Mouse (Mus musculus): ENCODE measurements around the gene Ciao2a.

Gene Ciao2a

DNA sequence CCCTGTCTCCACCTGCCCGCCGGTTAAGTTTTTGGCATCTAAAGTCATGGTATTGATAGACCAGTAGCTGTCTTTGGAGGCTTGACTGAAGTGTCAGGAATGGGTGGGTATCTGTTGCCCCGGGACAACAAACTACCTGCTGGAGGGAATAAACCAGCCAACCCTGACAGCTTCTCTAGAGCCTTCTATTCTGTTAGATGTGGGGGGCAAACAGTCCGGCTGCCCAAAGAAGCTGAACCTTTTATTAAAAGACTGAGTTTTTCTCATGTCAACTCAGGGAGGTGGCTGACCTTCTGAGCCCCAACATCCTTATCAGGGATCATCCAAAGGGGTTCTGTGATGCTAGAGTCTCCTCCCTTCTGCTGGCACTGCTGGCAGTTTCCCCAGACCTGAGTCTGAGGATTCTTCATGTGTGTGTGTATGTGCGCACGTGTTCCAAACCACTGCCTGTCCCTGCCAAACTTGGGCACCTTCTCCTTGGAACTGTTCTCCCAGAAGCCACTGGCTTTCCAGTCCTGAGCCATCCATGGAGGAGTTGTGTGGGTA lies 32.5 kb downstream of the Ciao2a start:
- intact Hi-C loops (cut with DNase I) = loop anchor here (10.0 kb wide), 1 partner anchor 126 kb away; no protein-coding TSS in a partner anchor

DNA sequence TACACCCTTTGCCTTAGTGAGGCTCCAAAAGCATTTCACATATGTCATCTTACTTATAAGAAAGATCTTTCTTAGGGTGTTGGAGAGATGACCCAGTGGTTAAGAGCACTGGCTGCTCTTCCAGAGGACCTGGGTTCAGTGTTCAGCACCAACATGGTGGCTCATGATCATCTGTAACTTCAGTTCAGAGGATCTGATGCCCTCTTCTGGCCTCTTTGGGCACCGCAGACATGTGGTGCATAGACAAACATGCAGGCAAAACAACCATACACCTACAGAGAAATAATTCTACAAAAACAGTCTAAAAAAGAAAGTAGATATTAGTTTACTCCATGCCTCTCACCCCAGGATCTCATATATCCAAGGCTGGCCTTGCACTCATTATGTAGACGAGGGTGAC lies 33.7 kb downstream of the Ciao2a start:
- intact Hi-C loops (cut with DNase I) = no loop called here

DNA sequence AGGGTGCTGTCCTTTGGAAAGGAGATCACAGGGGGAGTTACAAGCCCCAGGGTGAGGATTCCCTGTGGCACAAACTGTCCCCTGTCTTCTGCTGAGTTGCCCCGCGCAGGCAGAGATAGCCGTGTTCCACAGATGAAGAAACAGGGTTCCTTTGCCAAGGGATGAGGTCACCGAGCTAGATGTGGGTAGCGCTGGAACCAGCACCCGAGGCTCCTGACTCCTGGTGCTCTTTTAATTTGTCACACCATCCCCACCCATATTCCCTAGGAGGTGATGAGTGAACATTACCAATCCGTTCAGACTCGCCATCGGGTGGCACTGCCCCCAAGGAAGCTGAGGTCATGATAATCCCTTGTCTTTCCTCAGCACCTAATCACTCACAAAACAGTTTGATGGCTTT lies 36.6 kb downstream of the Ciao2a start:
- intact Hi-C loops (cut with DNase I) = no loop called here

GRCm38 (mm10) chr9:66167222-66167621 lies 40.8 kb downstream of the Ciao2a start:
- intact Hi-C loops (cut with DNase I) = no loop called here

- intact Hi-C loops (cut with DNase I) = no loop called here
Observed at GRCm38 (mm10) chr9:66168233-66168632, 41.8 kb downstream of the Ciao2a start.

GRCm38 (mm10) chr9:66170506-66170905 lies 44.1 kb downstream of the Ciao2a start:
- intact Hi-C loops (cut with DNase I) = no loop called here

DNA sequence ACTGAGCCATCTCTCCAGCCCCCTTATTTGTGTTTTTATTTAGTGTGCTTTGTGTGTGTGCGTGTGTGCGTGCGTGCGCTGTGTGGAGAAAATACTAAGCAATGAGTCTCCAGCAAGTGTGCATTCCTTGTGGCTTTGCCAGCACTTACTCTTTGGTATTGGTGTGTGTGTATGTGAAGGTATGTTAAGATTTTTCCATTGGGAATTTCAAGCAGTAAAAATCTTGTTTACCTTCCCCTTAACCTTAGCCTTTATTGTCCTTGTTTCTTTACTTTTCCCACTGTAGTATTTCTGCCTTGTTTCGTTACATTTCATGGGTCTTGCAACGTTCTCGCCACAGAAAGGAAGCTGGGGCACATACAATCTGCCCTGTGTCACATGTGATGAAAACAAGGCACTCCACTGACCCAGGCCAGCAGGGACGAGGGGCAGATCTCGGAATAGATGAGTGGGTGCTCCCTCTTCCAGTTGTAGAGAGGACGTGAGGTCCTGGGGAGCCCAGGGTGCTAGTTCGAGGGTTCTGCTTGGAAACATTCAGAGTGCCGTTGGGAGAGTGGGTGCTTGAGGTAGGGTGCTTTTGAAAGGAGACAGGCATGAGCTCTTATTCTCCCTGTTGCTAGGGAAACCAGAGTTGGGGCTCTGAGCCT lies 45.0 kb downstream of the Ciao2a start:
- intact Hi-C loops (cut with DNase I) = no loop called here

- intact Hi-C loops (cut with DNase I) = no loop called here
Observed at GRCm38 (mm10) chr9:66173316-66173855, 47.0 kb downstream of the Ciao2a start.

DNA sequence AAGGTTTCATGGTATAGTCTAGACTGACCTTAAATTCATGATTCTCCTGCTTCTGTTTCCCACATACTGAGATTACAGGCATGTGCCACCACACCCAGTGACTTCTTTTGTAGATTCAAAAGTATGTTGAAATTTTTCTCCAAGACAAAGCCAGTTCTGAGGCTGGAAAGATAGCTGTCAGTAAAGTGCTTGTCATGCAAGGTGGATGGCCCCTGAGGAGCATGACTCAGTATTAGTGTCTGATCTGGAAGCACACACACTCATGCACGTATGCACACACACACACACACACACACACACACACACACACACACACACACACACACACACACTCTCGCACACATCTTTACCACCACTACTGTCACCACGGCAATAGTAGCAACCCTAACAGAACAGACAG lies 48.6 kb downstream of the Ciao2a start:
- intact Hi-C loops (cut with DNase I) = no loop called here

DNA sequence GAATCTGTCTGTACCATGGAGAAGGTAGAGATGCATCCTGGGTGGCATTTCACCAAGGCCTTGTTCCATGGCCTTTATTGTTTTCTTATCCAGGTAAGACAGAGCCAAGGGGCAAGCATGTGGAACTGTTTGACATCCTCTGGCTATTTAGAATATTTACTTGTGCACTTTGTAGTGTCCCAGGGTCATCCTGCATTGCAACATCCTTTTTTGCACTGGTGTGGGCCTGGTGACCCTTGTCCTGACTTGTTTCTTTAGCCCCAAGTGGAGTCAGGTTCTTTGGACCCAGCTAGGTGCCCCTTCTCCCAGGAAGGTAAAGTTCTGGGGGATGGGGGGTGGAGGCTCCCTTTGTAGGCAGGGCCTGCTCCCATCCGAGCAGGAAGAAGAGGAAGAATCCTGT lies 51.6 kb downstream of the Ciao2a start:
- intact Hi-C loops (cut with DNase I) = no loop called here

- intact Hi-C loops (cut with DNase I) = no loop called here
Observed at GRCm38 (mm10) chr9:66179795-66180194, 53.4 kb downstream of the Ciao2a start.

- intact Hi-C loops (cut with DNase I) = no loop called here
Observed at GRCm38 (mm10) chr9:66181126-66181825, 54.9 kb downstream of the Ciao2a start.

- intact Hi-C loops (cut with DNase I) = no loop called here
Observed at GRCm38 (mm10) chr9:66181826-66182678, 55.6 kb downstream of the Ciao2a start.

GRCm38 (mm10) chr9:66182679-66182993 lies 56.2 kb downstream of the Ciao2a start:
- intact Hi-C loops (cut with DNase I) = no loop called here

GRCm38 (mm10) chr9:66183023-66183422 lies 56.6 kb downstream of the Ciao2a start:
- intact Hi-C loops (cut with DNase I) = no loop called here

DNA sequence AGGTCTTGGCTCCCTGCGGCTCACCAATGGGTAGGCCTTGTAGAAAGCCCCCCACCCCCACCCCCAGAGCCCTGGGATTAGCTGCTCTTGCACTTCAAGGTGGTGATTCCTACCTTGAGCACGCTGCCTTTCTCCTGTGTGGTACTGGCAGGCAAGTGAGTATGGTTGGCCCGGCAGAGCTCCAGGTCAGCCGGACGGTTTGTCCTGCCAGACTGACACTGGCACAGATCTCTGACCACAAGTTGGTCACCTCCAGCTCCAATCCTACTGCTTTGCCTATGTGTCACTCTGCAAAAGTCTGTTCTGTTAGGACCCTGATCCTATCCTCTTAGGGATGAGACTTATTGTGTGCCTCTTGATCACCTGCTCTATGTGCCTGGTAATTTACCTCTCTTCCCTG lies 58.2 kb downstream of the Ciao2a start:
- intact Hi-C loops (cut with DNase I) = no loop called here

GRCm38 (mm10) chr9:66186426-66186825 lies 60.0 kb downstream of the Ciao2a start:
- intact Hi-C loops (cut with DNase I) = no loop called here
